Mouse (Mus musculus) C2C12 (cell line): ENCODE measurements around the gene Ppfibp1.

Source experiments
- CEBPB ChIP-seq: IDR thresholded peaks from one replicate; pipeline ENCODE4 v1.6.1; 2011; ENCODE audit warnings: low read depth, mild to moderate bottlenecking, control low read depth, moderate library complexity
- CTCF ChIP-seq: IDR thresholded peaks from one replicate; pipeline ENCODE4 v1.5.1; 2011; ENCODE audit not compliant: control insufficient read depth, insufficient read depth, insufficient read length
- FOSL1 ChIP-seq: IDR thresholded peaks from one replicate; pipeline ENCODE4 v1.8.0; 2011; ENCODE audit warnings: mild to moderate bottlenecking, low read length; ENCODE audit not compliant: poor library complexity, insufficient read depth, severe bottlenecking
- MYOD1 ChIP-seq: IDR thresholded peaks from one replicate; pipeline ENCODE4 v1.6.1; 2011; ENCODE audit warnings: low read depth; ENCODE audit not compliant: control insufficient read depth, insufficient read length
- MYOG ChIP-seq: IDR thresholded peaks from one replicate; pipeline ENCODE4 v1.6.1; 2011; ENCODE audit not compliant: control insufficient read depth, insufficient read length; ENCODE audit errors: extremely low read depth
- USF1 ChIP-seq: IDR thresholded peaks from one replicate; pipeline ENCODE4 v1.6.1; 2011; ENCODE audit warnings: low read depth, mild to moderate bottlenecking, control low read depth, moderate library complexity

- TF ChIP-seq CTCF (no peak), USF1 (no peak), MYOD1 (no peak), MYOG (no peak), FOSL1 (no peak), CEBPB (no peak)
Observed at GRCm38 (mm10) chr6:147011977-147012376, 123.7 kb downstream of the Ppfibp1 start.
